ENCODE assay signal across 9 mouse cellular contexts in genomic region chr1:136458691-136459245, GRCm38 (mm10). TPM values are rescaled to one million over a fixed set of nuclear protein-coding genes. Genes with fewer than 3 reads are reported as not detected.
DNase-seq lines count a peak whose midpoint lies in the region; ATAC-seq lines count a peak whose summit lies in the region.
"Had no signal": no experiment of that assay in that cellular context is flagged by ENCODE, and none has a peak within 500 bp of the region (broad histone marks: within the 10 kb centered on the region; RNA-seq: fewer than 3 reads in every experiment).

No protein-coding gene starts in this region.

- H3K9me3 ChIP-seq in hindbrain, embryonic 10.5 days, result no peaks in the 10 kb centered on the region
- no peaks in the 10 kb centered on the region for H3K9me3 ChIP-seq in hindbrain, embryonic 12.5 days (replicated peaks)
- H3K9me3 ChIP-seq: lung, embryonic 15.5 days had no signal

- ATAC-seq in hindbrain, embryonic 12.5 days (ENCODE audit: low FRiP score), result no peak

- 0 out of 2 replicates have a peak, but pooled peaks cover 5% of the 10 kb centered on the region for H3K27me3 ChIP-seq in hindbrain, embryonic 10.5 days (ENCODE audit: insufficient read depth, poor library complexity, severe bottlenecking)
- H3K27me3 ChIP-seq in hindbrain, embryonic 12.5 days, result no peaks in the 10 kb centered on the region
- H3K27me3 ChIP-seq: lung, embryonic 15.5 days had no signal

- no peak overlapping the region for H3K4me2 ChIP-seq in hindbrain, embryonic 12.5 days (replicated peaks)
- H3K4me2 ChIP-seq: lung, embryonic 15.5 days had no signal

- no peak overlapping the region for H3K9ac ChIP-seq in hindbrain, embryonic 12.5 days
- H3K9ac ChIP-seq: lung, embryonic 15.5 days had no signal

- H3K36me3 ChIP-seq in hindbrain, embryonic 10.5 days, result no peaks in the 10 kb centered on the region
- H3K36me3 ChIP-seq in hindbrain, embryonic 12.5 days, result no peaks in the 10 kb centered on the region
- H3K36me3 ChIP-seq: lung, embryonic 15.5 days had no signal

- peak; percentile 21 for DNase-seq in hindbrain, embryonic 10.5 days (ENCODE audit: low spot score)
- DNase-seq in thymus, postnatal 0 days (ENCODE audit: low spot score), result peak; percentile 74
- no peak for DNase-seq in thymus, postnatal 36 days
- DNase-seq in cerebellum, postnatal 14 days, result peak; percentile 31 to 61
- peak; percentile 47 for DNase-seq in large intestine, adult 2 months (ENCODE audit: low read depth, low spot score)
- DNase-seq in telencephalon, adult 2 months (ENCODE audit: low read depth, low spot score), result peak; percentile 73
- no peak for DNase-seq in right cerebral cortex, postnatal 10 days (ENCODE audit: low spot score in 2 of 2)

- H3K27ac ChIP-seq in hindbrain, embryonic 10.5 days, result no peak overlapping the region
- no peak overlapping the region for H3K27ac ChIP-seq in hindbrain, embryonic 12.5 days
- H3K27ac ChIP-seq: lung, embryonic 15.5 days had no signal

- H3K4me3 ChIP-seq in hindbrain, embryonic 10.5 days, result no peak overlapping the region
- H3K4me3 ChIP-seq in hindbrain, embryonic 12.5 days, result no peak overlapping the region
- H3K4me3 ChIP-seq: lung, embryonic 15.5 days had no signal

- H3K4me1 ChIP-seq in hindbrain, embryonic 10.5 days (replicated peaks), result no peaks in the 10 kb centered on the region
- no peaks in the 10 kb centered on the region for H3K4me1 ChIP-seq in hindbrain, embryonic 12.5 days
- H3K4me1 ChIP-seq: lung, embryonic 15.5 days had no signal

- WGBS in hindbrain, embryonic 10.5 days, result 30% methylated on average over 9 of the region's 9 CpGs
- WGBS in hindbrain, embryonic 12.5 days, result 32% methylated on average over 9 of the region's 9 CpGs
- WGBS in large intestine, adult 2 months, result 22% methylated on average over 9 of the region's 9 CpGs

RNA-seq across cellular contexts. Expression of gene Kif14, which starts 7.4 kb away (rescaled TPM):
- 6.1 and 7.3 TPM in 2 replicates for polyA plus RNA-seq in hindbrain, embryonic 10.5 days (2016; fragmentation: Nextera tagmentation; extraction: Ambion mirVana)
- polyA plus RNA-seq in hindbrain, embryonic 12.5 days (2016; fragmentation: Nextera tagmentation; extraction: Ambion mirVana), result 5.3 and 6.4 TPM in 2 replicates
- polyA plus RNA-seq in thymus, postnatal 0 days (2015; fragmentation: Nextera tagmentation; extraction: Ambion mirVana), result 4.6 and 5.8 TPM in 2 replicates
- 0.77 and 1.2 TPM in 2 replicates for polyA plus RNA-seq in large intestine, adult 2 months (2012; rRNA removed)

RNA-seq across cellular contexts. Expression of gene Ddx59, which starts 43.7 kb away (rescaled TPM):
- polyA plus RNA-seq in hindbrain, embryonic 10.5 days (2016; fragmentation: Nextera tagmentation; extraction: Ambion mirVana), result 17.7 and 21.1 TPM in 2 replicates
- polyA plus RNA-seq in hindbrain, embryonic 12.5 days (2016; fragmentation: Nextera tagmentation; extraction: Ambion mirVana), result 17.5 and 18.2 TPM in 2 replicates
- polyA plus RNA-seq in thymus, postnatal 0 days (2015; fragmentation: Nextera tagmentation; extraction: Ambion mirVana), result 15.7 and 17.2 TPM in 2 replicates
- 1.4 and 1.9 TPM in 2 replicates for polyA plus RNA-seq in large intestine, adult 2 months (2012; rRNA removed)

Comparison
In these comparisons a context has a peak if more than half of its experiments do, and no peak if none do; other contexts are left out.
1. DNase-seq: peak in hindbrain, embryonic 10.5 days (single experiment), thymus, postnatal 0 days (single experiment), cerebellum, postnatal 14 days (2 of 2), large intestine, adult 2 months (single experiment) and telencephalon, adult 2 months (single experiment); none in thymus, postnatal 36 days (0 of 2) and right cerebral cortex, postnatal 10 days (0 of 2).